Mouse (Mus musculus): ENCODE data around the gene Lpar1.

GRCm38 (mm10) chr4:58437271-58437670, 116.4 kb downstream of the Lpar1 start:
- no peak for TF ChIP-seq POLR2A (IDR thresholded peaks at IDR 0.05; ENCODE audit: low read depth, low read length)
- TF ChIP-seq CTCF (IDR thresholded peaks at IDR 0.05; ENCODE audit: extremely low read depth, insufficient read length, insufficient replicate concordance, low read depth, low read length) = peak; percentile 22; the same call in 1 of the 2 replicates
